Mouse (Mus musculus) lung, postnatal 36 days (tissue): ENCODE results near the gene G430095P16Rik.

Source experiments
- DNase-seq: peaks from one replicate; pipeline ENCODE4 v3.0.0; 2022; ENCODE audit warnings: mixed read lengths

The G430095P16Rik gene

GRCm38 (mm10) chr8:84724683-84725082 is 1.9 kb downstream of the G430095P16Rik start:
- no peak for DNase-seq

GRCm38 (mm10) chr8:84725246-84725940 is 2.6 kb downstream of the G430095P16Rik start:
- no peak for DNase-seq

- peak; percentile 83 for DNase-seq
These were observed 3.1 kb downstream of the G430095P16Rik start for GRCm38 (mm10) chr8:84725941-84726259.

GRCm38 (mm10) chr8:84728474-84728873 is 5.7 kb downstream of the G430095P16Rik start:
- DNase-seq = no peak

GRCm38 (mm10) chr8:84729921-84730362 is 7.1 kb downstream of the G430095P16Rik start:
- peak; percentile 77 for DNase-seq

- peak; percentile 57 for DNase-seq
These were observed 7.9 kb downstream of the G430095P16Rik start for GRCm38 (mm10) chr8:84730541-84731370.

- DNase-seq = no peak
These were observed 8.8 kb downstream of the G430095P16Rik start for GRCm38 (mm10) chr8:84731371-84732177.

GRCm38 (mm10) chr8:84732545-84732944 is 9.7 kb downstream of the G430095P16Rik start:
- DNase-seq = no peak

GRCm38 (mm10) chr8:84732996-84733395 is 10.2 kb downstream of the G430095P16Rik start:
- DNase-seq = peak; percentile 69

- no peak for DNase-seq
These were observed 11.2 kb downstream of the G430095P16Rik start for GRCm38 (mm10) chr8:84733959-84734358.

- no peak for DNase-seq
These were observed 11.9 kb downstream of the G430095P16Rik start for GRCm38 (mm10) chr8:84734680-84735079.

- no peak for DNase-seq
These were observed 12.8 kb downstream of the G430095P16Rik start for GRCm38 (mm10) chr8:84735597-84735996.

GRCm38 (mm10) chr8:84736521-84736920 is 13.7 kb downstream of the G430095P16Rik start:
- DNase-seq = no peak

GRCm38 (mm10) chr8:84737608-84738007 is 14.8 kb downstream of the G430095P16Rik start:
- DNase-seq = peak; percentile 92

GRCm38 (mm10) chr8:84738266-84738665 is 15.5 kb downstream of the G430095P16Rik start:
- no peak for DNase-seq

- no peak for DNase-seq
These were observed 16.1 kb downstream of the G430095P16Rik start for GRCm38 (mm10) chr8:84738715-84739400.

GRCm38 (mm10) chr8:84739401-84739742 is 16.6 kb downstream of the G430095P16Rik start:
- DNase-seq = no peak

GRCm38 (mm10) chr8:84740895-84741843 is 18.4 kb downstream of the G430095P16Rik start:
- DNase-seq = peak; percentile 62

GRCm38 (mm10) chr8:84742171-84743053 is 19.6 kb downstream of the G430095P16Rik start:
- peak; percentile 65 for DNase-seq

GRCm38 (mm10) chr8:84743054-84743415 is 20.2 kb downstream of the G430095P16Rik start:
- peak; percentile 58 for DNase-seq
